Mouse (Mus musculus): ENCODE measurements around the gene Sgcd. TPM values are rescaled to one million over a fixed set of nuclear protein-coding genes. Genes with fewer than 3 reads are reported as not detected.

The Sgcd gene
- polyA plus RNA-seq, 1 experiment from 2014 or later, result 1.9 TPM

GRCm38 (mm10) chr11:47952366-47952765 is 36.4 kb downstream of the Sgcd start:
- ATAC-seq, result no peak
- WGBS, result 72% methylated on average over 4 of the region's 4 CpGs

GRCm38 (mm10) chr11:47939795-47940194 is 49.0 kb downstream of the Sgcd start:
- H3K4me1 ChIP-seq (ENCODE audit: control insufficient read depth, insufficient read depth, low read length), result no peaks in the 10 kb centered on the region
- H3K4me2 ChIP-seq (ENCODE audit: low read depth, low read length), result no peak overlapping the region
- no peak for ATAC-seq
- no peak overlapping the region for H3K27ac ChIP-seq (ENCODE audit: low read length)
- no peaks in the 10 kb centered on the region for H3K36me3 ChIP-seq (ENCODE audit: control insufficient read depth, insufficient read depth, low read length)
- 80% methylated on average over 2 of the region's 2 CpGs for WGBS
- no peaks in the 10 kb centered on the region for H3K9me3 ChIP-seq (ENCODE audit: control insufficient read depth, low read length)
- no peaks in the 10 kb centered on the region for H3K27me3 ChIP-seq (replicated peaks; ENCODE audit: control insufficient read depth, insufficient read depth, low read length)
- H3K4me3 ChIP-seq (ENCODE audit: low read length), result no peak overlapping the region
- no peak overlapping the region for H3K9ac ChIP-seq (ENCODE audit: low read depth, low read length)

More at GRCm38 (mm10) chr11:47952366-47952765, 36.4 kb downstream of the Sgcd start:
- H3K4me1 ChIP-seq (ENCODE audit: control insufficient read depth, insufficient read depth, low read length), result no peaks in the 10 kb centered on the region
- H3K36me3 ChIP-seq (ENCODE audit: control insufficient read depth, insufficient read depth, low read length), result no peaks in the 10 kb centered on the region
- no peak overlapping the region for H3K4me3 ChIP-seq (ENCODE audit: low read length)
- H3K9me3 ChIP-seq (ENCODE audit: control insufficient read depth, low read length), result no peaks in the 10 kb centered on the region
- H3K4me2 ChIP-seq (ENCODE audit: low read depth, low read length), result no peak overlapping the region
- no peak overlapping the region for H3K9ac ChIP-seq (ENCODE audit: low read depth, low read length)
- no peak overlapping the region for H3K27ac ChIP-seq (ENCODE audit: low read length)
- H3K27me3 ChIP-seq (replicated peaks; ENCODE audit: control insufficient read depth, insufficient read depth, low read length), result no peaks in the 10 kb centered on the region

- Histone ChIP-seq H3K4me1 (ENCODE audit: control insufficient read depth, insufficient read depth, low read length) (no peaks in the 10 kb centered on the region), H3K4me2 (ENCODE audit: low read depth, low read length) (no peak overlapping the region), H3K27me3 (replicated peaks; ENCODE audit: control insufficient read depth, insufficient read depth, low read length) (no peaks in the 10 kb centered on the region), H3K9me3 (ENCODE audit: control insufficient read depth, low read length) (no peaks in the 10 kb centered on the region), H3K4me3 (ENCODE audit: low read length) (no peak overlapping the region), H3K36me3 (ENCODE audit: control insufficient read depth, insufficient read depth, low read length) (no peaks in the 10 kb centered on the region), H3K27ac (ENCODE audit: low read length) (no peak overlapping the region), H3K9ac (ENCODE audit: low read depth, low read length) (no peak overlapping the region)
- 74% methylated on average over 2 of the region's 2 CpGs for WGBS
- ATAC-seq, result no peak
Measured at GRCm38 (mm10) chr11:47917616-47918015, 71.2 kb downstream of the Sgcd start.

- WGBS, result 82% methylated on average over 3 of the region's 3 CpGs
- H3K27me3 ChIP-seq (replicated peaks; ENCODE audit: control insufficient read depth, insufficient read depth, low read length), result no peaks in the 10 kb centered on the region
- no peaks in the 10 kb centered on the region for H3K9me3 ChIP-seq (ENCODE audit: control insufficient read depth, low read length)
- H3K4me1 ChIP-seq (ENCODE audit: control insufficient read depth, insufficient read depth, low read length), result no peaks in the 10 kb centered on the region
- no peak overlapping the region for H3K9ac ChIP-seq (ENCODE audit: low read depth, low read length)
- no peak overlapping the region for H3K4me2 ChIP-seq (ENCODE audit: low read depth, low read length)
- no peak overlapping the region for H3K4me3 ChIP-seq (ENCODE audit: low read length)
- H3K27ac ChIP-seq (ENCODE audit: low read length), result no peak overlapping the region
- no peak for ATAC-seq
- H3K36me3 ChIP-seq (ENCODE audit: control insufficient read depth, insufficient read depth, low read length), result no peaks in the 10 kb centered on the region
Measured at GRCm38 (mm10) chr11:47891617-47892172, 97.1 kb downstream of the Sgcd start.

GRCm38 (mm10) chr11:47890315-47890714 is 98.5 kb downstream of the Sgcd start:
- H3K4me2 ChIP-seq (ENCODE audit: low read depth, low read length), result no peak overlapping the region
- H3K36me3 ChIP-seq (ENCODE audit: control insufficient read depth, insufficient read depth, low read length), result no peaks in the 10 kb centered on the region
- ATAC-seq, result no peak
- H3K27ac ChIP-seq (ENCODE audit: low read length), result no peak overlapping the region
- no peaks in the 10 kb centered on the region for H3K4me1 ChIP-seq (ENCODE audit: control insufficient read depth, insufficient read depth, low read length)
- no peaks in the 10 kb centered on the region for H3K27me3 ChIP-seq (replicated peaks; ENCODE audit: control insufficient read depth, insufficient read depth, low read length)
- H3K4me3 ChIP-seq (ENCODE audit: low read length), result no peak overlapping the region
- no peak overlapping the region for H3K9ac ChIP-seq (ENCODE audit: low read depth, low read length)
- WGBS, result 53% methylated on average over 2 of the region's 2 CpGs
- no peaks in the 10 kb centered on the region for H3K9me3 ChIP-seq (ENCODE audit: control insufficient read depth, low read length)

GRCm38 (mm10) chr11:47885310-47885709 is 103.5 kb downstream of the Sgcd start:
- no peak for ATAC-seq
- Histone ChIP-seq H3K4me1 (ENCODE audit: control insufficient read depth, insufficient read depth, low read length) (no peaks in the 10 kb centered on the region), H3K4me2 (ENCODE audit: low read depth, low read length) (no peak overlapping the region), H3K27ac (ENCODE audit: low read length) (no peak overlapping the region), H3K4me3 (ENCODE audit: low read length) (no peak overlapping the region), H3K9me3 (ENCODE audit: control insufficient read depth, low read length) (no peaks in the 10 kb centered on the region), H3K36me3 (ENCODE audit: control insufficient read depth, insufficient read depth, low read length) (no peaks in the 10 kb centered on the region), H3K27me3 (replicated peaks; ENCODE audit: control insufficient read depth, insufficient read depth, low read length) (no peaks in the 10 kb centered on the region), H3K9ac (ENCODE audit: low read depth, low read length) (no peak overlapping the region)
- 54% methylated on average over 3 of the region's 3 CpGs for WGBS

- H3K4me2 ChIP-seq (ENCODE audit: low read depth, low read length), result no peak overlapping the region
- H3K36me3 ChIP-seq (ENCODE audit: control insufficient read depth, insufficient read depth, low read length), result no peaks in the 10 kb centered on the region
- H3K27ac ChIP-seq (ENCODE audit: low read length), result no peak overlapping the region
- 73% methylated on average over 1 of the region's 1 CpGs for WGBS
- H3K9me3 ChIP-seq (ENCODE audit: control insufficient read depth, low read length), result no peaks in the 10 kb centered on the region
- H3K4me1 ChIP-seq (ENCODE audit: control insufficient read depth, insufficient read depth, low read length), result no peaks in the 10 kb centered on the region
- H3K9ac ChIP-seq (ENCODE audit: low read depth, low read length), result no peak overlapping the region
- H3K4me3 ChIP-seq (ENCODE audit: low read length), result no peak overlapping the region
- ATAC-seq, result no peak
- no peaks in the 10 kb centered on the region for H3K27me3 ChIP-seq (replicated peaks; ENCODE audit: control insufficient read depth, insufficient read depth, low read length)
Measured at GRCm38 (mm10) chr11:47883545-47883944, 105.2 kb downstream of the Sgcd start.

GRCm38 (mm10) chr11:47876633-47877170 is 112.1 kb downstream of the Sgcd start:
- Histone ChIP-seq H3K4me1 (ENCODE audit: control insufficient read depth, insufficient read depth, low read length) (no peaks in the 10 kb centered on the region), H3K4me2 (ENCODE audit: low read depth, low read length) (no peak overlapping the region), H3K27me3 (replicated peaks; ENCODE audit: control insufficient read depth, insufficient read depth, low read length) (no peaks in the 10 kb centered on the region), H3K9me3 (ENCODE audit: control insufficient read depth, low read length) (no peaks in the 10 kb centered on the region), H3K4me3 (ENCODE audit: low read length) (no peak overlapping the region), H3K9ac (ENCODE audit: low read depth, low read length) (no peak overlapping the region), H3K36me3 (ENCODE audit: control insufficient read depth, insufficient read depth, low read length) (no peaks in the 10 kb centered on the region), H3K27ac (ENCODE audit: low read length) (no peak overlapping the region)
- WGBS, result 63% methylated on average over 5 of the region's 5 CpGs
- ATAC-seq, result no peak

- 53% methylated on average over 3 of the region's 3 CpGs for WGBS
- H3K27ac ChIP-seq (ENCODE audit: low read length), result no peak overlapping the region
- H3K4me1 ChIP-seq (ENCODE audit: control insufficient read depth, insufficient read depth, low read length), result no peaks in the 10 kb centered on the region
- no peak overlapping the region for H3K9ac ChIP-seq (ENCODE audit: low read depth, low read length)
- no peaks in the 10 kb centered on the region for H3K27me3 ChIP-seq (replicated peaks; ENCODE audit: control insufficient read depth, insufficient read depth, low read length)
- H3K36me3 ChIP-seq (ENCODE audit: control insufficient read depth, insufficient read depth, low read length), result no peaks in the 10 kb centered on the region
- ATAC-seq, result no peak
- H3K4me2 ChIP-seq (ENCODE audit: low read depth, low read length), result no peak overlapping the region
- no peak overlapping the region for H3K4me3 ChIP-seq (ENCODE audit: low read length)
- H3K9me3 ChIP-seq (ENCODE audit: control insufficient read depth, low read length), result no peaks in the 10 kb centered on the region
Measured at GRCm38 (mm10) chr11:47845894-47846293, 142.9 kb downstream of the Sgcd start.

- Histone ChIP-seq H3K4me2 (ENCODE audit: low read depth, low read length) (no peak overlapping the region), H3K27ac (ENCODE audit: low read length) (no peak overlapping the region), H3K9me3 (ENCODE audit: control insufficient read depth, low read length) (no peaks in the 10 kb centered on the region), H3K36me3 (ENCODE audit: control insufficient read depth, insufficient read depth, low read length) (no peaks in the 10 kb centered on the region), H3K4me3 (ENCODE audit: low read length) (no peak overlapping the region), H3K27me3 (replicated peaks; ENCODE audit: control insufficient read depth, insufficient read depth, low read length) (no peaks in the 10 kb centered on the region), H3K9ac (ENCODE audit: low read depth, low read length) (no peak overlapping the region), H3K4me1 (ENCODE audit: control insufficient read depth, insufficient read depth, low read length) (no peaks in the 10 kb centered on the region)
- ATAC-seq, result no peak
- 56% methylated on average over 4 of the region's 4 CpGs for WGBS
Measured at GRCm38 (mm10) chr11:47833283-47833682, 155.5 kb downstream of the Sgcd start.

Measured in intestine, embryonic 16.5 days (tissue).